ENCODE assay signal across 11 mouse cellular contexts in the genomic region with DNA sequence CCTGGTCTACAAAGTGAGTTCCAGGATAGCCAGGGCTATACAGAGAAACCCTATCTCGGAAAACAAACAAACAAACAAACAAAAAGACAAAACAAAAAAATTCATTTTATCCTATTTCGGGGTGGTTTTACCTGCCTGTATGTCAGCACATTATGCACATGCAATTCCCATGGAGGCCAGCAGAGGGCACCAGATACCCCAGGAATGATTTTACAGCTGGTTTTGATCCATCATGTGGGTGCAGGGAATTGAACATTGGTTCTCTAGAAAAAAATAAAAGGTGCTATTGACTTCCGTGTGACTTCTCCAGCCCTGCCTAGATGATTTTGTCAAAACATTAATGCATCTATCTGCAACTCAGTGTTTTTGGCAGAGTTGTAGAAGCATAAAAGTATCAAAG.
DNase-seq lines count a peak whose midpoint lies in the region; ATAC-seq and TF ChIP-seq lines count a peak whose summit lies in the region.
"Had no signal": no experiment of that assay in that cellular context is flagged by ENCODE, and none has a peak within 500 bp of the region (broad histone marks: within the 10 kb centered on the region; RNA-seq: fewer than 3 reads in every experiment).

No protein-coding gene starts in this region.

- peak; percentile 15 for DNase-seq in kidney, adult 2 months
- DNase-seq in kidney, postnatal 4 days = no peak
- DNase-seq in thymus, adult 2 months = peak; percentile 31
- DNase-seq in thymus, adult 18-20 months = no peak
- peak; percentile 11 for DNase-seq in c-Kit-positive CD71-positive TER-119-positive erythroid progenitor cells, embryonic 14.5 days (ENCODE audit: low spot score)
- peak; percentile 42 for DNase-seq in thymus, postnatal 4 days
- DNase-seq in ovary, adult 18-20 months (ENCODE audit: low spot score) = no peak
- DNase-seq: right cerebral cortex, postnatal 25 days had no signal

- H3K4me3 ChIP-seq in kidney, adult 2 months (ENCODE audit: insufficient read depth, low read depth, low read length) = no peak overlapping the region
- H3K4me3 ChIP-seq in thymus, adult 2 months (ENCODE audit: control insufficient read depth, insufficient read depth, low read length) = no peak overlapping the region
- H3K4me3 ChIP-seq: hindbrain, embryonic 15.5 days had no signal

- 91% methylated on average over 3 of the region's 3 CpGs for WGBS in kidney, adult 2 months
- WGBS in thymus, adult 2 months = 91% methylated on average over 3 of the region's 3 CpGs

- H3K36me3 ChIP-seq in kidney, adult 2 months (ENCODE audit: control insufficient read depth, insufficient read depth, low read length) = no peaks in the 10 kb centered on the region
- H3K36me3 ChIP-seq in thymus, adult 2 months (ENCODE audit: control insufficient read depth, insufficient read depth, low read length) = no peaks in the 10 kb centered on the region
- H3K36me3 ChIP-seq: hindbrain, embryonic 15.5 days had no signal

- no peak for ATAC-seq in erythroblast, adult 5-6 weeks (replicated peaks; ENCODE audit: low FRiP score, poor library complexity, severe bottlenecking)

- peak; percentile 47 for TF ChIP-seq CTCF in kidney, adult 2 months (conservative IDR thresholded peaks at IDR 0.05; ENCODE audit: insufficient read depth, insufficient read length, low read depth, low read length)
- no peak for TF ChIP-seq CTCF in thymus, adult 2 months (IDR thresholded peaks at IDR 0.05; ENCODE audit: borderline replicate concordance, control insufficient read depth, extremely low read depth, insufficient read depth, low read length, poor library complexity)

- H3K27me3 ChIP-seq in kidney, adult 2 months (replicated peaks; ENCODE audit: control insufficient read depth, insufficient read depth, low read length) = no peaks in the 10 kb centered on the region
- no peaks in the 10 kb centered on the region for H3K27me3 ChIP-seq in thymus, adult 2 months (ENCODE audit: control insufficient read depth, insufficient read depth, low read length)
- H3K27me3 ChIP-seq: hindbrain, embryonic 15.5 days had no signal

- peaks cover 27% of the 10 kb centered on the region; the same call in 1 of the 2 replicates for H3K4me1 ChIP-seq in kidney, adult 2 months (ENCODE audit: control insufficient read depth, insufficient read depth, low read length)
- H3K4me1 ChIP-seq in thymus, adult 2 months (replicated peaks; ENCODE audit: control insufficient read depth, insufficient read depth, low read length) = no peaks in the 10 kb centered on the region
- H3K4me1 ChIP-seq: hindbrain, embryonic 15.5 days had no signal

- TF ChIP-seq POLR2A in kidney, adult 2 months (IDR thresholded peaks at IDR 0.05; ENCODE audit: low read depth, low read length) = no peak
- no peak for TF ChIP-seq POLR2A in thymus, adult 2 months (IDR thresholded peaks at IDR 0.05; ENCODE audit: control insufficient read depth, extremely low read depth, insufficient read depth, low read length, poor library complexity)

- peak overlapping the region; percentile 98; the same call in 1 of the 2 replicates for H3K27ac ChIP-seq in kidney, adult 2 months (ENCODE audit: insufficient read depth, low read depth, low read length)
- H3K27ac ChIP-seq in thymus, adult 2 months (ENCODE audit: control insufficient read depth, insufficient read depth, low read length) = no peak overlapping the region
- H3K27ac ChIP-seq: hindbrain, embryonic 15.5 days; macrophage had no signal

Comparison
In these comparisons a context has a peak if more than half of its experiments do, and no peak if none do; other contexts are left out.
1. DNase-seq: peak in kidney, adult 2 months (single experiment), thymus, adult 2 months (single experiment), c-Kit-positive CD71-positive TER-119-positive erythroid progenitor cells, embryonic 14.5 days (single experiment) and thymus, postnatal 4 days (single experiment); none in kidney, postnatal 4 days (0 of 2), thymus, adult 18-20 months (0 of 2) and ovary, adult 18-20 months (single experiment).